Mouse (Mus musculus) bone marrow, adult 2 months (tissue): ENCODE measurements around the gene Rps15. TPM values are rescaled to one million over a fixed set of nuclear protein-coding genes. Genes with fewer than 3 reads are reported as not detected.
A peak's percentile ranks its signal among the peaks of the same experiment; 100 is the strongest.

ENCODE experiments used
- H3K27ac ChIP-seq: fragments of 200-500 bp; 2 replicates; pipeline ENCODE4 v1.5.1; 2012; ENCODE audit warnings: low read depth, mild to moderate bottlenecking, control low read depth, inconsistent platforms, low read length; ENCODE audit not compliant: control insufficient read depth, poor library complexity, insufficient read depth
- H3K4me1 ChIP-seq: fragments of 200-500 bp; 2 replicates; pipeline ENCODE4 v1.6.1; 2011; ENCODE audit warnings: low read length; ENCODE audit not compliant: control insufficient read depth, insufficient read depth
- H3K4me3 ChIP-seq: fragments of 200-500 bp; replicated peaks from 2 replicates; pipeline ENCODE3; 2011; ENCODE audit warnings: mild to moderate bottlenecking, low read depth, low read length, control low read depth; ENCODE audit not compliant: control insufficient read depth
- CTCF ChIP-seq: fragments of 200-500 bp; IDR thresholded peaks from 2 replicates; pipeline ENCODE4 v1.5.1; 2011; ENCODE audit warnings: low read length, control low read depth; ENCODE audit not compliant: control insufficient read depth, insufficient read depth
- POLR2A ChIP-seq: fragments of 200-500 bp; IDR thresholded peaks from 2 replicates; pipeline ENCODE4 v1.6.1; 2011; ENCODE audit warnings: low read depth, mild to moderate bottlenecking, control low read depth, low read length, borderline replicate concordance; ENCODE audit not compliant: control insufficient read depth
- WGBS: fragments of 180-500 bp; shearing (Covaris S2); methylation state at CpG from one replicate; pipeline ENCODE4 v1.1.7; 2018; 5-methylcytosine and 5-hydroxymethylcytosine counted together
- polyA plus RNA-seq: library from polyadenylated mRNA; stranded (reverse); fragments of >200 nt; gene quantifications from 2 replicates; pipeline ENCODE4 v1.2.4, GENCODE M21; 2011; ENCODE audit warnings: low replicate concordance; ENCODE audit not compliant: missing spikeins, insufficient read depth, insufficient read length

Gene Rps15
- polyA plus RNA-seq, 1 experiment, result 2,445 TPM

DNA sequence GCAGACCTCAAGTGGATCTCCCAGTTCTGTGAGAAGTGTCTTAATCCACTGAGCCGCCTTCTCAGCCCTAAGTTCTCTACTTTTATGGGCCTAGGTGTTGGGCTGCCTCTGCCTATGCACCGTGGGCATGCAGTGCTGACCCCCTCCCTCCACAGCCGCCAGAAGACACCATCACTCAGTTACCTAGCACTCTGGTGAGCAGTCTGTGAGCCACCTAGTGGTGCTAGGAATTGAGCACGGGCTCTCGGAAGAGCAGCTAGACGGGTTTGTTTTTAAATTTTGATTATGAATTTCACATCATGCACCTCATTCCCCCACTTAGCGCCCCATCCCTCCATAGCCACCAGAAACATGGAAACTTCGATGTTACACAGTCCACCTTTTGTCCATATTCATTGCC lies 3.6 kb upstream of the Rps15 start:
- TF ChIP-seq POLR2A, result no peak
- 69% methylated on average over 8 of the region's 8 CpGs for WGBS

GRCm38 (mm10) chr10:80293325-80293724 lies 1.1 kb downstream of the Rps15 start:
- WGBS, result 15% methylated on average over 14 of the region's 14 CpGs
- H3K4me1 ChIP-seq, result peaks cover 3% of the 10 kb centered on the region; the same call in 1 of the 2 replicates

More for the DNA sequence above, 3.6 kb upstream of the Rps15 start:
- Histone ChIP-seq H3K27ac (no peak overlapping the region), H3K4me1 (peaks cover 2% of the 10 kb centered on the region; the same call in 1 of the 2 replicates), H3K4me3 (no peak overlapping the region)

GRCm38 (mm10) chr10:80294311-80294710 lies 2.1 kb downstream of the Rps15 start:
- Histone ChIP-seq H3K27ac (no peak overlapping the region), H3K4me1 (peaks cover 3% of the 10 kb centered on the region; the same call in 1 of the 2 replicates), H3K4me3 (no peak overlapping the region)
- WGBS, result 86% methylated on average over 4 of the region's 4 CpGs
- TF ChIP-seq POLR2A (no peak), CTCF (no peak)

More at GRCm38 (mm10) chr10:80293325-80293724, 1.1 kb downstream of the Rps15 start:
- H3K4me3 ChIP-seq, result peak overlapping the region; percentile 83
- no peak for TF ChIP-seq CTCF
- peak overlapping the region; percentile 81; the same call in 1 of the 2 replicates for H3K27ac ChIP-seq

- Histone ChIP-seq H3K4me1 (peaks cover 3% of the 10 kb centered on the region; the same call in 1 of the 2 replicates), H3K27ac (no peak overlapping the region)
- TF ChIP-seq CTCF (no peak), POLR2A (no peak)
These were observed 2.6 kb downstream of the Rps15 start for GRCm38 (mm10) chr10:80294788-80295303.

GRCm38 (mm10) chr10:80295618-80296425 lies 3.6 kb downstream of the Rps15 start, which contains the start of gene Apc2:
Apc2 (plus strand) TSS chr10:80295977.
- Histone ChIP-seq H3K27ac (no peak within 1 kb of the TSS), H3K4me1 (peaks cover 3% of the 10 kb centered on the region; the same call in 1 of the 2 replicates), H3K4me3 (peak within 1 kb of the TSS; percentile 25)
- 6% methylated on average over 26 of the region's 26 CpGs for WGBS
- TF ChIP-seq CTCF (peak; percentile 77), POLR2A (no peak)

More at GRCm38 (mm10) chr10:80294788-80295303, 2.6 kb downstream of the Rps15 start:
- WGBS, result 59% methylated on average over 7 of the region's 7 CpGs
- H3K4me3 ChIP-seq, result no peak overlapping the region

DNA sequence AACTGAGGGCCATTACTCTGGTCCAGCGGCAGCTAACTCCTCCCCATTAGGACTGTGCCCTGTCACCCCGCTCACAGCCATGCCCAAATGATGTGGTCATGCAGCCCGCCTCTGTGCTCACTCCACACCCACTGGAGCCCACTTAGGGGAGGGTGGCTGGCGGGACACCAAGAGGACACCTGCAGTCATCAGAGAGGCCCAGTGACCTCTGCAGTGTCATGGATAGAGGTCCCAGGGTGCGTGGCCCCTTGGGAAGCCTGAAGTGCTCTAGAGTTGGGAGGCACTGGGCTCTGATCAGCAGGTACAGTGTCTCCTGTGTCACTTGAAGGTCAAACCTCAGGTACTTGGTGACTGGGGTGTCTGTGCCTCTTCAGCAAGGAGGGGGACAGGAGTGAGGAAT lies 4.6 kb downstream of the Rps15 start:
- 78% methylated on average over 5 of the region's 5 CpGs for WGBS
- no peak overlapping the region for H3K27ac ChIP-seq
- TF ChIP-seq POLR2A (no peak), CTCF (no peak)
- H3K4me1 ChIP-seq, result peaks cover 3% of the 10 kb centered on the region; the same call in 1 of the 2 replicates
- H3K4me3 ChIP-seq, result no peak overlapping the region

DNA sequence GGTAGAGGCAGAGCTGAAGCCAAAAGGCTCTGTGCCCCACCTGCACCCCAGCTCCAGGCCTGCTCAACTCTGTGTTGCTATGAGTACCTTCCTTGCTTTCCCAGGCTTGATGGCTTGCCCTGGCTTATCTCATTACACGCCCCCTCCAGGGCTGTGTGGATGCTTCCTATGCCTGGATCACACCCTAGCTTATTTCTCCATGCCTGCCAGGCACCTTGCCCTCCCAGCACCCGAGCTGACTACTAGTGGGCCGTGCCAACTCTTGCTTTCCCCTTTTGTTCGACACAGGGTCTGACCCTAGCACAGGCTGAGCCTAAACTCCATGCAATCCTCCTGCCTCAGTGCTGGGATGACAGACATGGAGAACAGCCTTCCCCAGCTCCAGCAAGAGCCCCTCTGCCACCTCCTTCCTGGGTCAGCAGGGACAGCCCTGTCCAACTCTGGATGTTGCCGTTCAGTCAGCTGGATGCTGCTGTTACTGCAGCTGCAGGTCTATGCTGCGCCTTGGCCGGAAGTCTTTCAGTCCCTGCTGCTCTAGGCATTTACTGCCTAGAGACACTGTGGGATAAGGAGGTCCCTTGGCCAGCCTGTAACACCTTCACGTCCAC lies 5.4 kb downstream of the Rps15 start:
- H3K4me1 ChIP-seq, result peaks cover 3% of the 10 kb centered on the region; the same call in 1 of the 2 replicates
- no peak for TF ChIP-seq CTCF
- no peak for TF ChIP-seq POLR2A
- no peak overlapping the region for H3K27ac ChIP-seq
- 65% methylated on average over 8 of the region's 8 CpGs for WGBS
- H3K4me3 ChIP-seq, result no peak overlapping the region
